Mouse (Mus musculus): ENCODE results near the gene Map3k14. TPM values are rescaled to one million over a fixed set of nuclear protein-coding genes. Genes with fewer than 3 reads are reported as not detected.

Gene Map3k14
- polyA plus RNA-seq, 1 experiment: 18.7 TPM

DNA sequence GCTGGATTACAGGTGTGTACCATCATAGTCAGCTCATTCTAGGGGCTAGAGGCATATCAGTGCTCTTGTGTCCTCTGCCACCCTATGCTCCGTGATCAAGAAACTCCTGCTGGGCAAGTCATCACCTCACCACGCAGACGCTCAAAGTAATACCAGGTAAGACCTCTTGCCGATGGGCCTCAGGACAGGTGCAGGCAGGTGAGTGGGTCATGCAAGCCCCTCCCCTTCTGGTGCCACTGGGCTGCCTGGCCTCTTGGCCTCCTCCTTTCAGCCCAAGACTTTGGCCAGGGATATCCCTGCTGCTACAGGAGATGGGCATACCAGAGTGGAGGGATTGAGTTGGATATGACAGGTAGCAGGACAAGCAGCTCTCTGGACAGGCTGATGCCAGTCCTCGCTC lies 48.0 kb downstream of the Map3k14 start:
- no peak overlapping the region for H3K27ac ChIP-seq (ENCODE audit: insufficient read depth, low read depth, low read length)
- peaks cover 37% of the 10 kb centered on the region for H3K4me1 ChIP-seq (ENCODE audit: control insufficient read depth, insufficient read depth, low read length)
- no peak overlapping the region for H3K4me3 ChIP-seq (ENCODE audit: insufficient read depth, low read length)
- TF ChIP-seq CTCF (IDR thresholded peaks at IDR 0.05; ENCODE audit: low read depth, low read length) (no peak), POLR2A (IDR thresholded peaks at IDR 0.05; ENCODE audit: borderline replicate concordance, low read depth, low read length) (no peak)

DNA sequence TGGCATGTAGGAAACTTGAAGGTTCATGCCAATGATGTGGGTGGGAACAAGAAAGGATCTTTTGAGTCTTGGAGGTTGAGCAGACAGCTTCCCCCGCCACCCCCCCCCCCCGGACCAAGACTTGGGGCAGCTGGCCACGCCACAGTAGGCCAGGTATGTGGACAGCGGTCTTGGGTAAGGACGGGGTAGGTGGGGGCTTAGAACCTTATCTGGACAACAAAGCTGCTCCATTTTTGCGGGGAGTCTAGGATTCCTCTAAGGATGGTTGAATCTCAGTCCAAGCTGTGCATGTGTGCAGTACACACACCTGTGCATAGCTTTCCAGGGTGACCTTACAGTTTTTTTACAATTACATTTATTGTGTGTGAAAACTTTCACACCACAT lies 48.8 kb downstream of the Map3k14 start:
- H3K27ac ChIP-seq (ENCODE audit: insufficient read depth, low read depth, low read length): no peak overlapping the region
- peak overlapping the region; percentile 59 for H3K4me3 ChIP-seq (ENCODE audit: insufficient read depth, low read length)
- TF ChIP-seq CTCF (IDR thresholded peaks at IDR 0.05; ENCODE audit: low read depth, low read length) (no peak), POLR2A (IDR thresholded peaks at IDR 0.05; ENCODE audit: borderline replicate concordance, low read depth, low read length) (no peak)
- H3K4me1 ChIP-seq (ENCODE audit: control insufficient read depth, insufficient read depth, low read length): peaks cover 34% of the 10 kb centered on the region

DNA sequence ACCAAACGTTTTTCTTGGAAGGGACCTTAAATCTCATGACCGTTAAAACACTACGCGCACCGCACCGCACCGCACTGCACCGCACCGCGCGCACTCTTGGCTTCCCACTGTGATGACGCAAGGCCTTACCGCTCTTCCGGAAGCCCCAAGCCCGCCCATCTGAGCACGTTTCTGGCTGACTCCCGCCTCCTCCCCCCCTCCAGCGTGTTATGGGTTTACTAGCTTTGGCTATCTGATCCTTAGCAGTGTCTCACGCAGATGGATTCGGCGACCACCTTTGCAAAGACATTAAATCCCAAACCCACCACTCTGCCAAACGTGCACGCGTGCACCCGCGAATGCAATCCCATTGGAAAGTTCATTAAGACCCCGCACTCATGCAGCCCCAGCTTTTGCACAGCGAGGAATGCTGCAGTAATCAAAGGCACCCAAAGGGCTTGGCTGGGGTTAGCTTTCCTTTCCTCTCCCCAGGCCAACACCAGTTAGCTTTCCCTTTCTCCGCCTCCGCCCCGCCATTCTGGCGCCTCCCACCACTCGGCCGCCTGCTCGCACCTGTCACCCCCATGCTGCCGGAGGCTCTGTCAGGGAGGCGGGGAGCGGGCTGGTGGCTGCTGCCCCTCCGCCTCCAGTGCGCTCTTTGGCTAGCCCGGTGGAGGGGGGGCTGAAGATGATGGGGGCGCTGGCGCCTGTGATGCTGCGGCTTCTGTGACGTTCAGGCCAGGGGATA lies 49.3 kb downstream of the Map3k14 start, which contains the start of gene Spata32:
Gene Spata32, minus strand, starts transcription at position 643 of the 727 bp plus-strand sequence.
- no peak for TF ChIP-seq CTCF (IDR thresholded peaks at IDR 0.05; ENCODE audit: low read depth, low read length)
- no peak for TF ChIP-seq POLR2A (IDR thresholded peaks at IDR 0.05; ENCODE audit: borderline replicate concordance, low read depth, low read length)
- H3K4me1 ChIP-seq (ENCODE audit: control insufficient read depth, insufficient read depth, low read length): peaks cover 31% of the 10 kb centered on the region
- no peak within 1 kb of the TSS; the same call in 1 of the 2 replicates for H3K27ac ChIP-seq (ENCODE audit: insufficient read depth, low read depth, low read length)
- H3K4me3 ChIP-seq (ENCODE audit: insufficient read depth, low read length): peak within 1 kb of the TSS; percentile 59

DNA sequence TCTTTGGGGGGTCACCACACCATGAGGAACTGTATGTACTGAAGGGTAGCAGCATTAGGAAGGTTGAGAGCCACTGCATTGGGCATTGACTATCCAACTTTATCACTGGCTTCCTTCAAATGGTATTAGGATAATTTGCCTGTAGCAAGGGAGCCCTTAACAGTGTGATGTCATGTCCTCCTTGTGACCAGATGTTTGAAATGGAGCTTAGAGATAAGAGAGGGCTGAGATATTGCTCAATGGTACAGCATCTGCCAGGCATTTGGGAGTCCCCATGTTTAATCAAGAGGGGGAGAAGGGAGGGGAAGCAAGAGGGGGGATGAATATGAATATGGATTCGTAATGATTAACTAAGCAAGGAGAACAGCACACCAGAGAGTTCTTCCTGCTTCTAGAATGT lies 51.9 kb downstream of the Map3k14 start:
- no peak overlapping the region for H3K27ac ChIP-seq (ENCODE audit: insufficient read depth, low read depth, low read length)
- no peak overlapping the region for H3K4me3 ChIP-seq (ENCODE audit: insufficient read depth, low read length)
- no peak for TF ChIP-seq CTCF (IDR thresholded peaks at IDR 0.05; ENCODE audit: low read depth, low read length)
- TF ChIP-seq POLR2A (IDR thresholded peaks at IDR 0.05; ENCODE audit: borderline replicate concordance, low read depth, low read length): no peak
- H3K4me1 ChIP-seq (ENCODE audit: control insufficient read depth, insufficient read depth, low read length): peaks cover 19% of the 10 kb centered on the region

DNA sequence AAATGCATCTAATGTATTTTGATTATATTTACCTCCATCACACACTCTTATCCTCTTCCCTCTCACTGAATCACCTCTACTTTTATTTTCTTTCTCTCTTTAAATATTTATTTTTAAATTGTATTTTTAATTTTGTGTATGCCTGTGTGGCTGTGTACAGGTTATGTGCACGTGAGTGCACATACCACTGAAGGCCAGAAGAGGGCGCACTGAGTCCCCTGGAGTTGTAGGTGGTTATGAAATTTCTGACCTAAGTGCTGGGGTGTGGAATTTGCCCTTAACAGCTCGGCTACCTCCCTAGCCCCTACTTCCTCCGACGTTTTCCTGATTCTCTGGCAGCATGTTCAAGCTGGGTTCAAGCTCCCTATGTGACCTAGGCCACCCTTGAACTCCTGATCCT lies 53.6 kb downstream of the Map3k14 start:
- Histone ChIP-seq H3K4me3 (ENCODE audit: insufficient read depth, low read length) (no peak overlapping the region), H3K27ac (ENCODE audit: insufficient read depth, low read depth, low read length) (no peak overlapping the region), H3K4me1 (ENCODE audit: control insufficient read depth, insufficient read depth, low read length) (peaks cover 19% of the 10 kb centered on the region)
- TF ChIP-seq POLR2A (IDR thresholded peaks at IDR 0.05; ENCODE audit: borderline replicate concordance, low read depth, low read length): no peak
- TF ChIP-seq CTCF (IDR thresholded peaks at IDR 0.05; ENCODE audit: low read depth, low read length): peak; percentile 36; the same call in 1 of the 2 replicates

DNA sequence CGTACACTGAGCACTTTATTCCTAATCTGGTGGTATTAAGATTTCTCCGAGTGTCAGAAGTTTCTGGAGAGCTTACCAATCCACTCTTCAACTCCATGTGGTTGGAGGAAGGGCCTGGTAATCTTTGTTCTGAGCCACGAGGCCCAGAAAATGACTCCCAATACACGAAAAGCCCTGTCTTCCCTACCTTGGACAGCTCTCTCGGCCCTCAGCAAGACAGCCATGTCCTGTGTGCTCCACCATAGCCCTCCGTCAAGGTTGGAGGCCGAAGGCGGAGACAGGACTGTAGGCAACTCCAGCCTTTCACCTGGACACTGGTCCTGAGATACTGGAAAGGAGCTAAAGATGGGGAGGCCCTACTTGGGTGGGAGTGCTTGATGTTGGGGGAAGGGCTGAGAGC lies 57.0 kb downstream of the Map3k14 start:
- TF ChIP-seq POLR2A (IDR thresholded peaks at IDR 0.05; ENCODE audit: borderline replicate concordance, low read depth, low read length) (no peak), CTCF (IDR thresholded peaks at IDR 0.05; ENCODE audit: low read depth, low read length) (no peak)
- peaks cover 7% of the 10 kb centered on the region; the same call in 1 of the 2 replicates for H3K4me1 ChIP-seq (ENCODE audit: control insufficient read depth, insufficient read depth, low read length)

DNA sequence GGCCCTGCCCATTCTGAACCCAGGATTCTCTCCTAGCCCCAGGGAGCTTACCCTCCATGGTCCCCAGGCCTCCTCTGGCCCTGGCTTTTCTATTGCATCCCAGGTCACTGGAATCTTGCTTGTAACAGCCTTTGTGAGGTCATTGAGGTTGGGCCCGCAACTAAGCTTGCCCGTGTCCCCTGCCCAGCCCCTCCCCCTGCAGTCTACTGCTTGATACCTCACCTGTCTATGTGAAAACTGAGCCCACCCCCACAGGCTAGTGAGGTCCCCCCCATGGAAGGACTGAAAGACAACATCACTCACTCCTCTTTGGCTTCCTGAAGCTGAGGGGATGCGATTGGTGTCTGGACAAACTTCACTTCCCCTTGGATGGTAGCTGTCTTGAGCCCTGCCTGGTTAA lies 58.8 kb downstream of the Map3k14 start, which contains the start of gene 1700023F06Rik:
Gene 1700023F06Rik, minus strand, starts transcription at position 101 of the 400 bp plus-strand sequence.
- no peak within 1 kb of the TSS for H3K27ac ChIP-seq (ENCODE audit: insufficient read depth, low read depth, low read length)
- no peaks in the 10 kb centered on the region for H3K4me1 ChIP-seq (ENCODE audit: control insufficient read depth, insufficient read depth, low read length)
- TF ChIP-seq POLR2A (IDR thresholded peaks at IDR 0.05; ENCODE audit: borderline replicate concordance, low read depth, low read length) (no peak), CTCF (IDR thresholded peaks at IDR 0.05; ENCODE audit: low read depth, low read length) (no peak)
- H3K4me3 ChIP-seq (ENCODE audit: insufficient read depth, low read length): no peak within 1 kb of the TSS

More for the DNA sequence above, 57.0 kb downstream of the Map3k14 start:
- H3K27ac ChIP-seq (ENCODE audit: insufficient read depth, low read depth, low read length): no peak overlapping the region
- no peak overlapping the region for H3K4me3 ChIP-seq (ENCODE audit: insufficient read depth, low read length)

DNA sequence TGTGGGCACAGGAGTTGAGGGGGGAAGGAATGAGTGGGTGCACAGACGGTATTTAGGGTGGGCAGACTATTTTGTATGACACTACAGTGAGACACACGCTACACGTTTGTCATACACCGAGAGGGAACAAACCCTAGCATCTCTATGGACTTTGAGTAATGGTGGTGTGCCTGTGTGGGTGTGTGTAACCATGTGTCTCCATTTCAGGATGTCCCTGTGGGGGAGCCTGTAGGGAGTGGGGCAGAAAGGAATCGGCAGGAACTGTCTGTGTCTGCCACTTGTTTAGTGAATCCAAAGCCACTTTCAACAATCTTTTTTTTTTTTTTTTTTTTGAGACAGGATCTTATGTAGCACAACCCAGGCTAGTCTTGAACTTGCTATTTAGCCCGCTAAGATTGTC lies 61.1 kb downstream of the Map3k14 start:
- Histone ChIP-seq H3K4me3 (ENCODE audit: insufficient read depth, low read length) (no peak overlapping the region), H3K4me1 (ENCODE audit: control insufficient read depth, insufficient read depth, low read length) (peaks cover 2% of the 10 kb centered on the region; the same call in 1 of the 2 replicates), H3K27ac (ENCODE audit: insufficient read depth, low read depth, low read length) (no peak overlapping the region)
- no peak for TF ChIP-seq POLR2A (IDR thresholded peaks at IDR 0.05; ENCODE audit: borderline replicate concordance, low read depth, low read length)
- no peak for TF ChIP-seq CTCF (IDR thresholded peaks at IDR 0.05; ENCODE audit: low read depth, low read length)

DNA sequence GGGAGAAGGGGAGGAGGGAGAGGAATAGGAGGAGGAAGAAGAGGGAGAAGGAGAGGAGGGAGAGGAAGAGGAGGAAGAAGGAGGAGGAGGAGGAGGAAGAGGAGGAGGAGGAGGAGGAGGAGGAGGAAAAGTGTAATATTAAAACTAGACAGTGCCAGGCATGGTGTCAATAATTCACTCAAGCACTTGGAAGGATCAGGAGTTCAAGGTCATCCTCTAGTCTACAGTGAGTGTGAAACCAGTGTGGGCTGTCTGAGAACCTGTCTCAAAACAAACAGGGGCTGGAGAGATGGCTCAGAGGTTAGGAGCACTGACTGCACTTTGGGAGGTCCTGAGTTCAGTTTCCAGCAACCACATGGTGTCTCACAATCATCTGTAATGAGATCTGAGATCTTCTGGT lies 64.9 kb downstream of the Map3k14 start:
- Histone ChIP-seq H3K27ac (ENCODE audit: insufficient read depth, low read depth, low read length) (no peak overlapping the region), H3K4me1 (ENCODE audit: control insufficient read depth, insufficient read depth, low read length) (peaks cover 2% of the 10 kb centered on the region; the same call in 1 of the 2 replicates), H3K4me3 (ENCODE audit: insufficient read depth, low read length) (no peak overlapping the region)
- no peak for TF ChIP-seq CTCF (IDR thresholded peaks at IDR 0.05; ENCODE audit: low read depth, low read length)
- no peak for TF ChIP-seq POLR2A (IDR thresholded peaks at IDR 0.05; ENCODE audit: borderline replicate concordance, low read depth, low read length)

DNA sequence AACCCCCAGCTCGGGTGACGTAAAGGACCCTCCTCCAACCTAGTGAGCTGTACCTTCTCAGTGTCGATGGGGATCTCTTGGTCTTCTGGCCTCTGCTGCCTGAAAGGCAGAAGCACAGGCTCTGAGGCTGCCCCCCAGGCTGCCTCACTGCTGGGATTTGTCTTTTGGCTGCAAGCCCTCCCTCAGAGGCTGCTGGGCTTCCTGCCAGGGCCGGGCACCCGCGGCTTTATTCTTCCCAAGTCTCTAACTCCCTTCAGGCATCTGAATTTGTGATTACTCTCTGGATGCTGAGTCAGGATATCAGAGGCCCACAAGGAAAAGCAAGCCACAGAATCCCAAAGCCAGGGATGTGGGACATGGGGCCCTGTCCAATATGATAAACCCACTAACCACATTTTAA lies 65.6 kb downstream of the Map3k14 start:
- TF ChIP-seq CTCF (IDR thresholded peaks at IDR 0.05; ENCODE audit: low read depth, low read length) (no peak), POLR2A (IDR thresholded peaks at IDR 0.05; ENCODE audit: borderline replicate concordance, low read depth, low read length) (no peak)
- no peak overlapping the region for H3K4me3 ChIP-seq (ENCODE audit: insufficient read depth, low read length)
- H3K27ac ChIP-seq (ENCODE audit: insufficient read depth, low read depth, low read length): no peak overlapping the region
- H3K4me1 ChIP-seq (ENCODE audit: control insufficient read depth, insufficient read depth, low read length): peaks cover 2% of the 10 kb centered on the region; the same call in 1 of the 2 replicates
